9 mouse cellular contexts compared by ENCODE assay signal in the genomic region with DNA sequence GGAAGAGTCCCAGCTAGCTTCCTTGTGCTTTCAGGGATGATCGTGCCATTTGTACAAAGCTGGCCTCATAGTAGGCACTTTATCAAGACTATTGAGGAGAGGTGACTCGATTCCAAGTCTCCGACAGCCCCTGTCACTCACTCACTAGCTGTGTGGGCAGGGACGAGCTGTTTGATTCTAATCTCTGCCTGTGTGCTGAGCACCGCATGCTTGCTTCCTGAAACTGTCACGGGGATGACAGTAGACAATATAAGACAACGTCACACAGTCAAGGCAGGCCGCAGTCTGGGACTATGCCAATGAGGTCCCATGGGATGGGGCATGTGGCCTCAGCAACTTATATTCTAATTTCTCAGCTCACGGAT. TPM values are rescaled to one million over a fixed set of nuclear protein-coding genes. Genes with fewer than 3 reads are reported as not detected.
DNase-seq lines count a peak whose midpoint lies in the region; ATAC-seq and TF ChIP-seq lines count a peak whose summit lies in the region.
"Had no signal": no experiment of that assay in that cellular context is flagged by ENCODE, and none has a peak within 500 bp of the region (broad histone marks: within the 10 kb centered on the region; RNA-seq: fewer than 3 reads in every experiment).

No protein-coding gene starts in this region.

- DNase-seq in liver, adult 2 months (ENCODE audit: extremely low read depth, low read depth, low spot score): no peak
- no peak for DNase-seq in liver
- DNase-seq in hindbrain, postnatal 0 days (ENCODE audit: low spot score): peak; percentile 67
- no peak for DNase-seq in limb, embryonic 14.5 days (ENCODE audit: low spot score)

- peak; percentile 48 for ATAC-seq in granulocyte monocyte progenitor cell, adult 5-6 weeks (replicated peaks; ENCODE audit: poor library complexity, severe bottlenecking)
- peak; percentile 74 for ATAC-seq in hindbrain, postnatal 0 days
- ATAC-seq in limb, embryonic 14.5 days (ENCODE audit: low FRiP score, low read depth): no peak
- no peak; the same call in 1 of the 2 replicates for ATAC-seq in midbrain, embryonic 15.5 days (replicated peaks)
- no peak for ATAC-seq in frontal cortex, adult (ENCODE audit: low TSS enrichment)
- ATAC-seq in cerebellum, adult (ENCODE audit: insufficient number of reproducible peaks, low FRiP score, low TSS enrichment): no peak

- WGBS in liver, adult 2 months: 66% methylated on average over 9 of the region's 9 CpGs
- 41% methylated on average over 9 of the region's 9 CpGs for WGBS in hindbrain, postnatal 0 days
- WGBS in limb, embryonic 14.5 days: 83% methylated on average over 9 of the region's 9 CpGs
- 70% methylated on average over 9 of the region's 9 CpGs for WGBS in midbrain, embryonic 15.5 days

- H3K27me3 ChIP-seq in liver, adult 2 months (ENCODE audit: control insufficient read depth, insufficient read depth, low read length): no peaks in the 10 kb centered on the region
- no peaks in the 10 kb centered on the region for H3K27me3 ChIP-seq in hindbrain, postnatal 0 days (ENCODE audit: insufficient read depth, low read length)
- no peaks in the 10 kb centered on the region for H3K27me3 ChIP-seq in limb, embryonic 14.5 days (ENCODE audit: control insufficient read depth, insufficient read depth, low read length)
- H3K27me3 ChIP-seq in midbrain, embryonic 15.5 days (replicated peaks): no peaks in the 10 kb centered on the region

- H3K4me3 ChIP-seq in liver, adult 2 months (ENCODE audit: insufficient read depth, low read depth, low read length): no peak overlapping the region
- H3K4me3 ChIP-seq in hindbrain, postnatal 0 days (ENCODE audit: low read length): no peak overlapping the region
- H3K4me3 ChIP-seq in limb, embryonic 14.5 days (replicated peaks; ENCODE audit: low read length): no peak overlapping the region
- no peak overlapping the region for H3K4me3 ChIP-seq in midbrain, embryonic 15.5 days

- no peak overlapping the region for H3K9ac ChIP-seq in liver, adult 2 months (ENCODE audit: low read depth, low read length)
- no peak overlapping the region for H3K9ac ChIP-seq in hindbrain, postnatal 0 days (replicated peaks; ENCODE audit: low read length)
- no peak overlapping the region for H3K9ac ChIP-seq in limb, embryonic 14.5 days (ENCODE audit: low read depth, low read length, severe bottlenecking)
- H3K9ac ChIP-seq in midbrain, embryonic 15.5 days: no peak overlapping the region

- no peaks in the 10 kb centered on the region for H3K79me2 ChIP-seq in liver, adult 2 months (ENCODE audit: control insufficient read depth, insufficient read depth, low read length)

- H3K4me2 ChIP-seq in hindbrain, postnatal 0 days (ENCODE audit: low read depth, low read length): no peak overlapping the region
- H3K4me2 ChIP-seq in limb, embryonic 14.5 days (replicated peaks; ENCODE audit: low read depth, low read length, severe bottlenecking): no peak overlapping the region
- H3K4me2 ChIP-seq in midbrain, embryonic 15.5 days: no peak overlapping the region

- no peaks in the 10 kb centered on the region for H3K9me3 ChIP-seq in hindbrain, postnatal 0 days (ENCODE audit: low read length)
- H3K9me3 ChIP-seq in limb, embryonic 14.5 days (ENCODE audit: control insufficient read depth, low read length): no peaks in the 10 kb centered on the region
- no peaks in the 10 kb centered on the region for H3K9me3 ChIP-seq in midbrain, embryonic 15.5 days

- no peak for TF ChIP-seq POLR2A in liver, adult 2 months (IDR thresholded peaks at IDR 0.05; ENCODE audit: extremely low read depth, insufficient read depth, low read length)
- TF ChIP-seq POLR2A in limb, embryonic 14.5 days (IDR thresholded peaks at IDR 0.05; ENCODE audit: borderline replicate concordance, extremely low read depth, insufficient read depth, insufficient read length): no peak

- peak overlapping the region; percentile 64 for H3K27ac ChIP-seq in liver, adult 2 months (replicated peaks; ENCODE audit: insufficient read depth, low read depth, low read length)
- H3K27ac ChIP-seq in hindbrain, postnatal 0 days: peak overlapping the region; percentile 83
- H3K27ac ChIP-seq in limb, embryonic 14.5 days (replicated peaks; ENCODE audit: low read depth, low read length): 0 out of 2 replicates have a peak overlapping the region, but pooled peaks have one; percentile 6
- peak overlapping the region; percentile 71; the same call in 1 of the 2 replicates for H3K27ac ChIP-seq in midbrain, embryonic 15.5 days

- no peaks in the 10 kb centered on the region for H3K36me3 ChIP-seq in liver, adult 2 months (ENCODE audit: control insufficient read depth, insufficient read depth, low read length)
- H3K36me3 ChIP-seq in hindbrain, postnatal 0 days (ENCODE audit: insufficient read depth, low read length): no peaks in the 10 kb centered on the region
- no peaks in the 10 kb centered on the region for H3K36me3 ChIP-seq in limb, embryonic 14.5 days (ENCODE audit: control insufficient read depth, insufficient read depth, low read length)
- H3K36me3 ChIP-seq in midbrain, embryonic 15.5 days (replicated peaks): no peaks in the 10 kb centered on the region
- H3K36me3 ChIP-seq: G1E had no signal

- H3K4me1 ChIP-seq in liver, adult 2 months (ENCODE audit: control insufficient read depth, insufficient read depth, low read length): peaks cover 4% of the 10 kb centered on the region
- 0 out of 2 replicates have a peak, but pooled peaks cover 4% of the 10 kb centered on the region for H3K4me1 ChIP-seq in hindbrain, postnatal 0 days (ENCODE audit: insufficient read depth, low read length)
- H3K4me1 ChIP-seq in limb, embryonic 14.5 days (ENCODE audit: control insufficient read depth, insufficient read depth, low read length): no peaks in the 10 kb centered on the region
- H3K4me1 ChIP-seq in midbrain, embryonic 15.5 days: peaks cover 3% of the 10 kb centered on the region; the same call in 1 of the 2 replicates

- no peak for TF ChIP-seq CTCF in liver, adult 2 months (IDR thresholded peaks at IDR 0.05; ENCODE audit: low read depth, low read length)
- no peak; the same call in 1 of the 2 replicates for TF ChIP-seq CTCF in hindbrain, postnatal 0 days (IDR thresholded peaks at IDR 0.05; ENCODE audit: low read depth)

RNA-seq across cellular contexts. Expression of a gene that starts 13.6 kb away (rescaled TPM):
- 0.34 and 0.37 TPM in 2 replicates for total RNA-seq in liver, adult 2 months (2014; rRNA removed)
- polyA plus RNA-seq in liver, adult 2 months (2012; rRNA removed): 0.14 and 0.16 TPM in 2 replicates
- 5.1 and 6.1 TPM in 2 replicates for total RNA-seq in granulocyte monocyte progenitor cell, adult 5-6 weeks (2014; fragmentation: Nextera tagmentation)
- total RNA-seq in granulocyte monocyte progenitor cell, adult 5-6 weeks (2017): 1.1 and 3.0 TPM in 2 replicates
- total RNA-seq in hindbrain, postnatal 0 days (2014; rRNA removed): 7.1 and 10.7 TPM in 2 replicates
- 2.2 and 2.5 TPM in 2 replicates for polyA plus RNA-seq in hindbrain, postnatal 0 days (2015; fragmentation: Nextera tagmentation; extraction: Ambion mirVana)
- polyA plus RNA-seq in limb, embryonic 14.5 days (2012; rRNA removed): 3.2 and 3.8 TPM in 2 replicates
- polyA plus RNA-seq in limb, embryonic 14.5 days (2014; fragmentation: Nextera tagmentation; extraction: Ambion mirVana): 2.2 and 2.7 TPM in 2 replicates
- 1.6 TPM in 2 replicates for polyA plus RNA-seq in midbrain, embryonic 15.5 days (2015; fragmentation: Nextera tagmentation; extraction: Ambion mirVana)
- total RNA-seq: G1E had no signal
- polyA plus RNA-seq: G1E had no signal

RNA-seq across cellular contexts. Expression of a gene that starts 54.8 kb away (rescaled TPM):
- 21.6 and 23.0 TPM in 2 replicates for total RNA-seq in liver, adult 2 months (2014; rRNA removed)
- polyA plus RNA-seq in liver, adult 2 months (2012; rRNA removed): 17.1 and 17.9 TPM in 2 replicates
- total RNA-seq in granulocyte monocyte progenitor cell, adult 5-6 weeks (2014; fragmentation: Nextera tagmentation): 53.0 and 56.1 TPM in 2 replicates
- total RNA-seq in granulocyte monocyte progenitor cell, adult 5-6 weeks (2017): 72.8 and 77.1 TPM in 2 replicates
- 81.1 and 89.5 TPM in 2 replicates for total RNA-seq in hindbrain, postnatal 0 days (2014; rRNA removed)
- polyA plus RNA-seq in hindbrain, postnatal 0 days (2015; fragmentation: Nextera tagmentation; extraction: Ambion mirVana): 176 and 177 TPM in 2 replicates
- polyA plus RNA-seq in limb, embryonic 14.5 days (2012; rRNA removed): 108 and 122 TPM in 2 replicates
- polyA plus RNA-seq in limb, embryonic 14.5 days (2014; fragmentation: Nextera tagmentation; extraction: Ambion mirVana): 137 and 146 TPM in 2 replicates
- 224 and 234 TPM in 2 replicates for polyA plus RNA-seq in midbrain, embryonic 15.5 days (2015; fragmentation: Nextera tagmentation; extraction: Ambion mirVana)

Comparison
In these comparisons a context has a peak if more than half of its experiments do, and no peak if none do; other contexts are left out.
1. H3K27ac ChIP-seq: peak in every context shown above with its lines; median percentile 83 in hindbrain, postnatal 0 days; 71 in midbrain, embryonic 15.5 days; 64 in liver, adult 2 months; 6 in limb, embryonic 14.5 days.
2. ATAC-seq: peak in granulocyte monocyte progenitor cell, adult 5-6 weeks (single experiment) and hindbrain, postnatal 0 days (single experiment); none in limb, embryonic 14.5 days (single experiment), midbrain, embryonic 15.5 days (single experiment), frontal cortex, adult (single experiment) and cerebellum, adult (single experiment).